Mouse (Mus musculus): ENCODE measurements around the gene Gm17482. TPM values are rescaled to one million over a fixed set of nuclear protein-coding genes. Genes with fewer than 3 reads are reported as not detected.

Gm17482 gene
- polyA plus RNA-seq, 1 experiment from 2014 or later, result not detected

- H3K9ac ChIP-seq (ENCODE audit: low read length), result no peak overlapping the region
- H3K27ac ChIP-seq (replicated peaks), result no peak overlapping the region
Observed at GRCm38 (mm10) chr6:115274705-115275104, 47.6 kb downstream of the Gm17482 start.

GRCm38 (mm10) chr6:115275116-115275815 lies 48.1 kb downstream of the Gm17482 start:
- 90% methylated on average over 10 of the region's 10 CpGs for WGBS
- TF ChIP-seq EP300 (optimal IDR thresholded peaks at IDR 0.05) (no peak), CTCF (IDR thresholded peaks at IDR 0.05; ENCODE audit: low read depth) (no peak)
- H3K27ac ChIP-seq (replicated peaks), result no peak overlapping the region
- H3K4me3 ChIP-seq (ENCODE audit: low read depth, low read length), result no peak overlapping the region
- no peak overlapping the region for H3K9ac ChIP-seq (ENCODE audit: low read length)
- no peak for ATAC-seq (ENCODE audit: low FRiP score, low TSS enrichment)
- no peaks in the 10 kb centered on the region for H3K4me1 ChIP-seq (replicated peaks; ENCODE audit: control insufficient read depth, insufficient read depth)
- no peak for DNase-seq (ENCODE audit: low spot score)
- H3K27me3 ChIP-seq (ENCODE audit: control insufficient read depth, insufficient read depth, low read length), result no peaks in the 10 kb centered on the region
- no peak overlapping the region for H3K4me2 ChIP-seq (replicated peaks; ENCODE audit: low read depth)
- H3K36me3 ChIP-seq (ENCODE audit: control insufficient read depth, insufficient read depth, low read length), result no peaks in the 10 kb centered on the region
- H3K9me3 ChIP-seq (ENCODE audit: control insufficient read depth, low read length), result no peaks in the 10 kb centered on the region

More at GRCm38 (mm10) chr6:115274705-115275104, 47.6 kb downstream of the Gm17482 start:
- DNase-seq (ENCODE audit: low spot score) (no peak), ATAC-seq (ENCODE audit: low FRiP score, low TSS enrichment) (no peak)
- 54% methylated on average over 9 of the region's 9 CpGs for WGBS
- Histone ChIP-seq H3K4me2 (replicated peaks; ENCODE audit: low read depth) (no peak overlapping the region), H3K27me3 (ENCODE audit: control insufficient read depth, insufficient read depth, low read length) (no peaks in the 10 kb centered on the region), H3K9me3 (ENCODE audit: control insufficient read depth, low read length) (no peaks in the 10 kb centered on the region), H3K4me1 (replicated peaks; ENCODE audit: control insufficient read depth, insufficient read depth) (no peaks in the 10 kb centered on the region), H3K4me3 (ENCODE audit: low read depth, low read length) (no peak overlapping the region), H3K36me3 (ENCODE audit: control insufficient read depth, insufficient read depth, low read length) (no peaks in the 10 kb centered on the region)
- no peak for TF ChIP-seq CTCF (IDR thresholded peaks at IDR 0.05; ENCODE audit: low read depth)
- TF ChIP-seq EP300 (optimal IDR thresholded peaks at IDR 0.05), result no peak

- Histone ChIP-seq H3K27me3 (ENCODE audit: control insufficient read depth, insufficient read depth, low read length) (no peaks in the 10 kb centered on the region), H3K4me3 (ENCODE audit: low read depth, low read length) (no peak overlapping the region), H3K9ac (ENCODE audit: low read length) (no peak overlapping the region), H3K4me1 (replicated peaks; ENCODE audit: control insufficient read depth, insufficient read depth) (no peaks in the 10 kb centered on the region), H3K9me3 (ENCODE audit: control insufficient read depth, low read length) (no peaks in the 10 kb centered on the region), H3K36me3 (ENCODE audit: control insufficient read depth, insufficient read depth, low read length) (no peaks in the 10 kb centered on the region), H3K4me2 (replicated peaks; ENCODE audit: low read depth) (no peak overlapping the region), H3K27ac (replicated peaks) (no peak overlapping the region)
- 65% methylated on average over 8 of the region's 8 CpGs for WGBS
- TF ChIP-seq CTCF (IDR thresholded peaks at IDR 0.05; ENCODE audit: low read depth) (no peak), EP300 (optimal IDR thresholded peaks at IDR 0.05) (no peak)
- DNase-seq (ENCODE audit: low spot score), result peak; percentile 12
- no peak for ATAC-seq (ENCODE audit: low FRiP score, low TSS enrichment)
Observed at GRCm38 (mm10) chr6:115278086-115278485, 50.9 kb downstream of the Gm17482 start.

- no peaks in the 10 kb centered on the region for H3K27me3 ChIP-seq (ENCODE audit: control insufficient read depth, insufficient read depth, low read length)
- H3K9ac ChIP-seq (ENCODE audit: low read length), result no peak overlapping the region
- no peaks in the 10 kb centered on the region for H3K36me3 ChIP-seq (ENCODE audit: control insufficient read depth, insufficient read depth, low read length)
- H3K4me3 ChIP-seq (ENCODE audit: low read depth, low read length), result no peak overlapping the region
- TF ChIP-seq EP300 (optimal IDR thresholded peaks at IDR 0.05) (no peak), CTCF (IDR thresholded peaks at IDR 0.05; ENCODE audit: low read depth) (no peak)
- H3K9me3 ChIP-seq (ENCODE audit: control insufficient read depth, low read length), result no peaks in the 10 kb centered on the region
- H3K4me1 ChIP-seq (replicated peaks; ENCODE audit: control insufficient read depth, insufficient read depth), result no peaks in the 10 kb centered on the region
- DNase-seq (ENCODE audit: low spot score) (peak; percentile 9), ATAC-seq (ENCODE audit: low FRiP score, low TSS enrichment) (no peak)
- WGBS, result 54% methylated on average over 2 of the region's 2 CpGs
- H3K27ac ChIP-seq (replicated peaks), result no peak overlapping the region
- H3K4me2 ChIP-seq (replicated peaks; ENCODE audit: low read depth), result no peak overlapping the region
Observed at GRCm38 (mm10) chr6:115279639-115280038, 52.5 kb downstream of the Gm17482 start.

- Histone ChIP-seq H3K4me3 (ENCODE audit: low read depth, low read length) (no peak overlapping the region), H3K4me1 (replicated peaks; ENCODE audit: control insufficient read depth, insufficient read depth) (no peaks in the 10 kb centered on the region), H3K36me3 (ENCODE audit: control insufficient read depth, insufficient read depth, low read length) (no peaks in the 10 kb centered on the region), H3K27me3 (ENCODE audit: control insufficient read depth, insufficient read depth, low read length) (no peaks in the 10 kb centered on the region), H3K4me2 (replicated peaks; ENCODE audit: low read depth) (no peak overlapping the region), H3K9ac (ENCODE audit: low read length) (no peak overlapping the region), H3K27ac (replicated peaks) (no peak overlapping the region), H3K9me3 (ENCODE audit: control insufficient read depth, low read length) (no peaks in the 10 kb centered on the region)
- TF ChIP-seq EP300 (optimal IDR thresholded peaks at IDR 0.05) (no peak), CTCF (IDR thresholded peaks at IDR 0.05; ENCODE audit: low read depth) (no peak)
- ATAC-seq (ENCODE audit: low FRiP score, low TSS enrichment) (no peak), DNase-seq (ENCODE audit: low spot score) (peak; percentile 11)
- 56% methylated on average over 2 of the region's 2 CpGs for WGBS
Observed at GRCm38 (mm10) chr6:115284153-115284552, 57.0 kb downstream of the Gm17482 start.

- DNase-seq (ENCODE audit: low spot score), result no peak
- TF ChIP-seq CTCF (IDR thresholded peaks at IDR 0.05; ENCODE audit: low read depth), result no peak
- no peak for TF ChIP-seq EP300 (optimal IDR thresholded peaks at IDR 0.05)
- WGBS, result 68% methylated on average over 6 of the region's 6 CpGs
Observed at GRCm38 (mm10) chr6:115286441-115286840, 59.3 kb downstream of the Gm17482 start.

More at GRCm38 (mm10) chr6:115286441-115286840, 59.3 kb downstream of the Gm17482 start:
- H3K27me3 ChIP-seq (ENCODE audit: control insufficient read depth, insufficient read depth, low read length), result no peaks in the 10 kb centered on the region
- no peaks in the 10 kb centered on the region for H3K4me1 ChIP-seq (replicated peaks; ENCODE audit: control insufficient read depth, insufficient read depth)
- H3K27ac ChIP-seq (replicated peaks), result no peak overlapping the region
- no peak for ATAC-seq (ENCODE audit: low FRiP score, low TSS enrichment)
- no peaks in the 10 kb centered on the region for H3K36me3 ChIP-seq (ENCODE audit: control insufficient read depth, insufficient read depth, low read length)
- H3K4me2 ChIP-seq (replicated peaks; ENCODE audit: low read depth), result no peak overlapping the region
- no peak overlapping the region for H3K4me3 ChIP-seq (ENCODE audit: low read depth, low read length)
- H3K9ac ChIP-seq (ENCODE audit: low read length), result no peak overlapping the region
- H3K9me3 ChIP-seq (ENCODE audit: control insufficient read depth, low read length), result no peaks in the 10 kb centered on the region

All from stomach, postnatal 0 days (tissue).